Mouse (Mus musculus): ENCODE results near the gene Gm21797.
"Not testable (repeated sequence)": the region's sequence is repeated elsewhere in the genome, so short reads cannot be mapped to it uniquely, and the experiment has no call there.

Gene Gm21797

GRCm38 (mm10) chrY:40775665-40776064 lies at the start of gene Gm21797:
TSS of gene Gm21797 (minus strand) at chrY:40775765.
- DNase-seq = not testable (repeated sequence)

- DNase-seq = not testable (repeated sequence)
Observed at GRCm38 (mm10) chrY:40804614-40805013, 29.0 kb upstream of the Gm21797 start, which contains the start of gene Gm20795. TSS of gene Gm20795 (plus strand) at chrY:40804914.
